Mouse (Mus musculus) liver, postnatal 0 days (tissue): ENCODE measurements around the gene Rsph10b. TPM values are rescaled to one million over a fixed set of nuclear protein-coding genes. Genes with fewer than 3 reads are reported as not detected.

Source experiments
- ATAC-seq: fragments of 200-750 bp; cut with Nextera tagmentation; 2 replicates; pipeline ENCODE4 v1.8.0; 2017; ENCODE audit warnings: mild to moderate bottlenecking, moderate library complexity
- DNase-seq: peaks from one replicate; pipeline ENCODE4 v3.0.0-alpha.2; 2016
- H3K27ac ChIP-seq: fragments of 300-500 bp; sonication (generic); 2 replicates; pipeline ENCODE4 v1.5.1; 2014; ENCODE audit warnings: antibody characterized with exemption, moderate library complexity, mild to moderate bottlenecking, low read depth
- H3K27me3 ChIP-seq: fragments of 300-500 bp; sonication (generic); 2 replicates; pipeline ENCODE4 v1.6.1; 2014; ENCODE audit warnings: low read length, control low read depth, mixed read lengths; ENCODE audit not compliant: insufficient read depth
- H3K36me3 ChIP-seq: fragments of 300-500 bp; sonication (generic); replicated peaks from 2 replicates; pipeline ENCODE4 v1.6.1; 2014; ENCODE audit warnings: mild to moderate bottlenecking, control low read depth, low read length, moderate library complexity, mixed read lengths; ENCODE audit not compliant: insufficient read depth
- H3K4me1 ChIP-seq: fragments of 300-500 bp; sonication (generic); 2 replicates; pipeline ENCODE4 v1.6.1; 2014; ENCODE audit warnings: antibody characterized with exemption, mild to moderate bottlenecking, control low read depth; ENCODE audit not compliant: insufficient read depth
- H3K4me2 ChIP-seq: fragments of 300-500 bp; sonication (generic); 2 replicates; pipeline ENCODE4 v1.6.1; 2014; ENCODE audit warnings: low read depth, mild to moderate bottlenecking, low read length, moderate library complexity, mixed read lengths
- H3K4me3 ChIP-seq: fragments of 300-500 bp; sonication (generic); 2 replicates; pipeline ENCODE4 v1.5.1; 2014; ENCODE audit warnings: low read depth, low read length
- H3K9ac ChIP-seq: fragments of 300-500 bp; sonication (generic); replicated peaks from 2 replicates; pipeline ENCODE4 v1.6.1; 2014; ENCODE audit warnings: mild to moderate bottlenecking, moderate library complexity
- H3K9me3 ChIP-seq: fragments of 300-500 bp; sonication (generic); 2 replicates; pipeline ENCODE4 v1.6.1; 2016; ENCODE audit warnings: mild to moderate bottlenecking, control low read depth, low read length, mixed read lengths
- CTCF ChIP-seq: sonication (generic); IDR thresholded peaks from 2 replicates; pipeline ENCODE4 v1.5.1; 2016; ENCODE audit warnings: antibody characterized with exemption, low read depth
- EP300 ChIP-seq: IDR thresholded peaks from 2 replicates; pipeline ENCODE4 v1.6.1; 2016; ENCODE audit warnings: antibody characterized with exemption, low read depth, mild to moderate bottlenecking
- WGBS: fragments of 180-500 bp; shearing (Covaris S2); extraction: QIAGEN DNeasy Blood & Tissue Kit; methylation state at CpG from one replicate; pipeline ENCODE4 v1.1.7; 2014; ENCODE audit not compliant: insufficient replicate concordance; 5-methylcytosine and 5-hydroxymethylcytosine counted together
- polyA plus RNA-seq: library from polyadenylated mRNA; unstranded; fragments of >200 nt; fragmentation: Nextera tagmentation; extraction: Ambion mirVana; gene quantifications from 2 replicates; pipeline ENCODE4 v1.2.1, GENCODE M21; 2015

The Rsph10b gene
- polyA plus RNA-seq, 1 experiment from 2014 or later: 0.23 TPM

GRCm38 (mm10) chr5:143917418-143917817, 15.4 kb upstream of the Rsph10b start:
- H3K9ac ChIP-seq: no peak overlapping the region
- no peaks in the 10 kb centered on the region for H3K27me3 ChIP-seq
- H3K27ac ChIP-seq: no peak overlapping the region
- no peak overlapping the region for H3K4me2 ChIP-seq
- no peaks in the 10 kb centered on the region for H3K4me1 ChIP-seq
- 49% methylated on average over 5 of the region's 5 CpGs for WGBS
- ATAC-seq (peak; percentile 31; the same call in 1 of the 2 replicates), DNase-seq (peak; percentile 55)
- no peak overlapping the region for H3K4me3 ChIP-seq
- H3K9me3 ChIP-seq: no peaks in the 10 kb centered on the region
- peak; percentile 75 for TF ChIP-seq CTCF
- TF ChIP-seq EP300: no peak
- H3K36me3 ChIP-seq: peaks cover 61% of the 10 kb centered on the region

- ATAC-seq (no peak), DNase-seq (no peak)
- H3K4me1 ChIP-seq: no peaks in the 10 kb centered on the region
- H3K4me3 ChIP-seq: no peak overlapping the region
- no peaks in the 10 kb centered on the region for H3K27me3 ChIP-seq
- H3K36me3 ChIP-seq: peaks cover 67% of the 10 kb centered on the region
- no peak overlapping the region for H3K9ac ChIP-seq
- 86% methylated on average over 3 of the region's 3 CpGs for WGBS
- H3K27ac ChIP-seq: no peak overlapping the region
- TF ChIP-seq EP300: no peak
- no peak overlapping the region for H3K4me2 ChIP-seq
- H3K9me3 ChIP-seq: no peaks in the 10 kb centered on the region
Measured at GRCm38 (mm10) chr5:143918120-143918519, 14.7 kb upstream of the Rsph10b start.

- Histone ChIP-seq H3K9me3 (no peaks in the 10 kb centered on the region), H3K27ac (peak overlapping the region; percentile 73), H3K9ac (0 out of 2 replicates have a peak overlapping the region, but pooled peaks have one; percentile 13), H3K4me1 (0 out of 2 replicates have a peak, but pooled peaks cover 2% of the 10 kb centered on the region), H3K27me3 (no peaks in the 10 kb centered on the region), H3K36me3 (peaks cover 68% of the 10 kb centered on the region), H3K4me3 (no peak overlapping the region), H3K4me2 (peak overlapping the region; percentile 36)
- ATAC-seq (peak; percentile 100), DNase-seq (peak; percentile 41)
- WGBS: 60% methylated on average over 6 of the region's 6 CpGs
- TF ChIP-seq CTCF: no peak
- peak; percentile 66 for TF ChIP-seq EP300
Measured at GRCm38 (mm10) chr5:143924781-143925452, 7.9 kb upstream of the Rsph10b start.

GRCm38 (mm10) chr5:143927875-143928274, 5.0 kb upstream of the Rsph10b start, which contains the start of gene Gm42421:
TSS of gene Gm42421 (plus strand) at chr5:143928175.
- peaks cover 64% of the 10 kb centered on the region for H3K36me3 ChIP-seq
- no peak for TF ChIP-seq EP300
- TF ChIP-seq CTCF: no peak
- 94% methylated on average over 8 of the region's 8 CpGs for WGBS

GRCm38 (mm10) chr5:143929291-143929690, 3.5 kb upstream of the Rsph10b start:
- TF ChIP-seq CTCF: no peak
- no peak for TF ChIP-seq EP300
- peaks cover 54% of the 10 kb centered on the region for H3K36me3 ChIP-seq
- H3K4me2 ChIP-seq: no peak overlapping the region
- H3K9ac ChIP-seq: no peak overlapping the region
- H3K4me1 ChIP-seq: no peaks in the 10 kb centered on the region
- WGBS: 93% methylated on average over 4 of the region's 4 CpGs
- DNase-seq: no peak
- no peaks in the 10 kb centered on the region for H3K9me3 ChIP-seq
- no peak for ATAC-seq
- no peaks in the 10 kb centered on the region for H3K27me3 ChIP-seq
- no peak overlapping the region for H3K27ac ChIP-seq
- no peak overlapping the region for H3K4me3 ChIP-seq

More at GRCm38 (mm10) chr5:143927875-143928274, 5.0 kb upstream of the Rsph10b start, which contains the start of gene Gm42421:
- Histone ChIP-seq H3K4me1 (0 out of 2 replicates have a peak, but pooled peaks cover 2% of the 10 kb centered on the region), H3K4me2 (no peak within 1 kb of the TSS), H3K4me3 (no peak within 1 kb of the TSS), H3K27me3 (no peaks in the 10 kb centered on the region), H3K27ac (no peak within 1 kb of the TSS), H3K9me3 (no peaks in the 10 kb centered on the region), H3K9ac (no peak within 1 kb of the TSS)
- DNase-seq (no peak), ATAC-seq (no peak)

GRCm38 (mm10) chr5:143930656-143931055, 2.2 kb upstream of the Rsph10b start:
- Histone ChIP-seq H3K36me3 (peaks cover 46% of the 10 kb centered on the region), H3K27me3 (no peaks in the 10 kb centered on the region), H3K4me1 (no peaks in the 10 kb centered on the region), H3K4me3 (no peak overlapping the region), H3K27ac (no peak overlapping the region), H3K9ac (no peak overlapping the region), H3K9me3 (no peaks in the 10 kb centered on the region), H3K4me2 (no peak overlapping the region)
- no peak for DNase-seq
- TF ChIP-seq EP300 (no peak), CTCF (no peak)
- ATAC-seq: no peak
- 90% methylated on average over 12 of the region's 12 CpGs for WGBS
